Comparison of ENCODE assay signal across 18 mouse cellular contexts in the genomic region with DNA sequence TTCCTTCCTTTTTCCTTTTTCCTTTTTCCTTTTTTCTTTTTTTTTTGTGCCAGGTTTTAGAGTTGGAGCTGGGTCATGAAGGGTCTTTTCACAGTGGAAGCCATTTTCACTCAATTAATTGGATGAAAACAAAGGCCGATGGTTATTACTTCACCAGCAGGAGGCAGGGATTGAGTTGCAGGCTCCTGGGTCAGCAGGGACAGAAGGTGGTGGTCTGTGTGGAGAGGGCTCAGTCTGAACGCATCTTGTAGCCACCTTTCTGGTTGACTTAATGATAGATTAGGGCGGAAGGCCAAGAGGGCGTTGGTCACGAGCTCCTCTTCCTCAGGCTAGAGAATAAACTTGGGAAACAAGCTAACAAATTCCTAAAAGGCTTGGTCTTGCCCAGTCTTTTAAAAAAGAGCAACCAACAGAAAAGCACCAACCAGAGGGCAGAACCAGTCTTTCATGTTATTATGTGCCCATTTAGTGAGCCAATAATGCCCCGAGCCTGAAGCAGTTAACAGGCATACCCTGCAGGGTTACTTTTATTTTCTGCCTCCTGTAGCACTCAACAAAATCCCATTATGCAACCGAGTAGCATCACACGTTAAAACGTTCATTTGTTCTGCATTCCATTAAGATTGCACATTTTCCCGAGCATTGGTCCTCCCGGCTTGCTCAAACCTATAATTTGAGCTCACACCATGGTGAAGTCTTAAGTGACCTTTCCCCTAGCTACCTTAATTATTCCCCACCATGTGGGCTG.
DNase-seq lines count a peak whose midpoint lies in the region; ATAC-seq and TF ChIP-seq lines count a peak whose summit lies in the region.
"Had no signal": no experiment of that assay in that cellular context is flagged by ENCODE, and none has a peak within 500 bp of the region (broad histone marks: within the 10 kb centered on the region; RNA-seq: fewer than 3 reads in every experiment).

No protein-coding gene starts in this region.

- H3K9me3 ChIP-seq in hindbrain, embryonic 14.5 days (ENCODE audit: control insufficient read depth, low read length), result 0 out of 2 replicates have a peak, but pooled peaks cover 6% of the 10 kb centered on the region
- H3K9me3 ChIP-seq in hindbrain, postnatal 0 days (ENCODE audit: low read length), result 0 out of 2 replicates have a peak, but pooled peaks cover 3% of the 10 kb centered on the region
- H3K9me3 ChIP-seq in forebrain, embryonic 15.5 days, result no peaks in the 10 kb centered on the region
- H3K9me3 ChIP-seq: heart, embryonic 13.5 days had no signal

- H3K27ac ChIP-seq in hindbrain, embryonic 14.5 days, result no peak overlapping the region
- no peak overlapping the region for H3K27ac ChIP-seq in hindbrain, postnatal 0 days
- H3K27ac ChIP-seq in forebrain, embryonic 15.5 days (replicated peaks), result no peak overlapping the region
- H3K27ac ChIP-seq: gastrocnemius, adult 2 months; heart, embryonic 13.5 days; liver, embryonic 12.5 days had no signal

- 0 out of 2 replicates have a peak, but pooled peaks have one; percentile 37 for ATAC-seq in hindbrain, embryonic 14.5 days (ENCODE audit: low FRiP score)
- no peak for ATAC-seq in hindbrain, postnatal 0 days
- ATAC-seq in forebrain, embryonic 15.5 days (replicated peaks), result peak; percentile 49
- ATAC-seq: inflammation-experienced regulatory T-cells, adult 6 months; liver, embryonic 12.5 days had no signal

- WGBS in hindbrain, embryonic 14.5 days, result 28% methylated on average over 11 of the region's 11 CpGs
- 40% methylated on average over 11 of the region's 11 CpGs for WGBS in hindbrain, postnatal 0 days
- 11% methylated on average over 11 of the region's 11 CpGs for WGBS in forebrain, embryonic 15.5 days

- H3K9ac ChIP-seq in hindbrain, embryonic 14.5 days, result no peak overlapping the region
- no peak overlapping the region for H3K9ac ChIP-seq in hindbrain, postnatal 0 days (replicated peaks; ENCODE audit: low read length)
- H3K9ac ChIP-seq in forebrain, embryonic 15.5 days (replicated peaks), result no peak overlapping the region
- H3K9ac ChIP-seq: heart, embryonic 13.5 days; liver, embryonic 12.5 days; lung, embryonic 14.5 days had no signal

- no peak overlapping the region for H3K4me3 ChIP-seq in hindbrain, embryonic 14.5 days (replicated peaks; ENCODE audit: low read length)
- no peak overlapping the region for H3K4me3 ChIP-seq in hindbrain, postnatal 0 days (ENCODE audit: low read length)
- no peak overlapping the region for H3K4me3 ChIP-seq in forebrain, embryonic 15.5 days
- H3K4me3 ChIP-seq: gastrocnemius, adult 2 months; heart, embryonic 13.5 days; liver, embryonic 12.5 days had no signal

- H3K36me3 ChIP-seq in hindbrain, embryonic 14.5 days (replicated peaks; ENCODE audit: control insufficient read depth, insufficient read depth), result no peaks in the 10 kb centered on the region
- H3K36me3 ChIP-seq in hindbrain, postnatal 0 days (ENCODE audit: insufficient read depth, low read length), result no peaks in the 10 kb centered on the region
- H3K36me3 ChIP-seq in forebrain, embryonic 15.5 days, result no peaks in the 10 kb centered on the region
- H3K36me3 ChIP-seq: heart, embryonic 13.5 days had no signal

- no peak for DNase-seq in hindbrain, embryonic 14.5 days (ENCODE audit: low spot score)
- DNase-seq in hindbrain, postnatal 0 days (ENCODE audit: low spot score), result no peak
- peak; percentile 34 for DNase-seq in embryo, embryonic 10.5 days (ENCODE audit: low spot score)
- peak; percentile 53 for DNase-seq in retina, embryonic 14.5 days (ENCODE audit: low spot score)
- no peak for DNase-seq in gastrocnemius, adult 8-10 months (ENCODE audit: low spot score in 2 of 2)
- no peak for DNase-seq in heart, adult 18-20 months
- DNase-seq: cerebellum, adult 9-10 months; gastrocnemius, adult 2 months; kidney, adult 2 months; kidney, postnatal 10 days; lung, embryonic 14.5 days; lung, postnatal 36 days; right cerebral cortex, postnatal 14 days; spleen, adult 18-20 months had no signal

- TF ChIP-seq CTCF in hindbrain, postnatal 0 days (IDR thresholded peaks at IDR 0.05; ENCODE audit: low read depth), result no peak

- H3K4me2 ChIP-seq in hindbrain, embryonic 14.5 days (replicated peaks), result no peak overlapping the region
- no peak overlapping the region for H3K4me2 ChIP-seq in hindbrain, postnatal 0 days (ENCODE audit: low read depth, low read length)
- H3K4me2 ChIP-seq in forebrain, embryonic 15.5 days (replicated peaks), result no peak overlapping the region
- H3K4me2 ChIP-seq: heart, embryonic 13.5 days; liver, embryonic 12.5 days; lung, embryonic 14.5 days had no signal

- no peaks in the 10 kb centered on the region for H3K27me3 ChIP-seq in hindbrain, embryonic 14.5 days (ENCODE audit: control insufficient read depth, insufficient read depth, low read length)
- H3K27me3 ChIP-seq in hindbrain, postnatal 0 days (ENCODE audit: insufficient read depth, low read length), result no peaks in the 10 kb centered on the region
- H3K27me3 ChIP-seq in forebrain, embryonic 15.5 days, result no peaks in the 10 kb centered on the region
- H3K27me3 ChIP-seq: heart, embryonic 13.5 days; liver, embryonic 12.5 days had no signal

- no peaks in the 10 kb centered on the region; the same call in 1 of the 2 replicates for H3K4me1 ChIP-seq in hindbrain, embryonic 14.5 days (replicated peaks; ENCODE audit: control insufficient read depth, insufficient read depth, low read length)
- no peaks in the 10 kb centered on the region for H3K4me1 ChIP-seq in hindbrain, postnatal 0 days (ENCODE audit: insufficient read depth, low read length)
- peaks cover 12% of the 10 kb centered on the region for H3K4me1 ChIP-seq in forebrain, embryonic 15.5 days

Comparison
In these comparisons a context has a peak if more than half of its experiments do, and no peak if none do; other contexts are left out.
1. DNase-seq: peak in embryo, embryonic 10.5 days (single experiment) and retina, embryonic 14.5 days (single experiment); none in hindbrain, embryonic 14.5 days (single experiment), hindbrain, postnatal 0 days (single experiment), gastrocnemius, adult 8-10 months (0 of 2) and heart, adult 18-20 months (0 of 2).